10 mouse cellular contexts compared by ENCODE assay signal in the genomic region with DNA sequence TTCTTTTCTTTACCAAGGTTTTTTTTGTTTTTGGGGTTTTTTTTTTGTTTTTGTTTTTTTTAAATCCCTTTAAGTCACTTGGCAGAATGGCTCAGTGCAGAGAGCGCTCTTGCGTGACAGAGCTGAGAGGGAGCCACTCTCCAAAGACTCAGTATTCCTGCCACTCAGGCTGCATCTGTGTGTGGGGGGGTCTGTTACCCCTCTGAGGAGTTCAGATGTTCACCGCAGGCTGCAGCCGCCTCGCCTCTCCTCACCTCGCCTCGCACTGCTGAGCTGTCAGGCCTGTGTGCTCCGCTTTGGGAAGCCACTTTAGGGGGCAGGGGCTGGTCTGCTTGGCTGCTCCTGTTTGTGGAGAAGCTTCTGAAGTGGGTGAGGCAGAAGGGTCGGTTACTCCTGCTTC. TPM values are rescaled to one million over a fixed set of nuclear protein-coding genes. Genes with fewer than 3 reads are reported as not detected.
DNase-seq lines count a peak whose midpoint lies in the region; ATAC-seq lines count a peak whose summit lies in the region.
"Had no signal": no experiment of that assay in that cellular context is flagged by ENCODE, and none has a peak within 500 bp of the region (broad histone marks: within the 10 kb centered on the region; RNA-seq: fewer than 3 reads in every experiment).

A gene (minus strand): TSS at position 186 of the 400 bp plus-strand sequence.

- H3K27ac ChIP-seq in embryonic facial prominence, embryonic 15.5 days (replicated peaks), result peak within 1 kb of the TSS; percentile 44; the same call in 1 of the 2 replicates
- H3K27ac ChIP-seq in midbrain, embryonic 11.5 days (ENCODE audit: low read depth, low read length), result peak within 1 kb of the TSS; percentile 61; the same call in 1 of the 2 replicates

- DNase-seq in layer of hippocampus, adult 18-20 months (ENCODE audit: low spot score in 2 of 2), result no peak
- no peak for DNase-seq in layer of hippocampus, adult 11-12 months (ENCODE audit: low spot score)
- DNase-seq in kidney, postnatal 10 days, result peak; percentile 42
- no peak for DNase-seq in midbrain, embryonic 11.5 days (ENCODE audit: low spot score, missing footprints)
- no peak for DNase-seq in right cerebral cortex, postnatal 36 days (ENCODE audit: low spot score in 2 of 2)
- DNase-seq in heart, adult 9 months (ENCODE audit: low spot score in 2 of 2), result no peak
- no peak for DNase-seq in urinary bladder, postnatal 36 days (ENCODE audit: low spot score in 2 of 2)
- DNase-seq: gastrocnemius, postnatal 14 days had no signal

- no peak within 1 kb of the TSS for H3K9ac ChIP-seq in embryonic facial prominence, embryonic 15.5 days
- no peak within 1 kb of the TSS for H3K9ac ChIP-seq in midbrain, embryonic 11.5 days (ENCODE audit: low read length)

- H3K36me3 ChIP-seq in embryonic facial prominence, embryonic 15.5 days, result no peaks in the 10 kb centered on the region
- H3K36me3 ChIP-seq in midbrain, embryonic 11.5 days (ENCODE audit: control insufficient read depth, insufficient read depth, low read length), result no peaks in the 10 kb centered on the region

- no peak within 1 kb of the TSS for H3K4me3 ChIP-seq in embryonic facial prominence, embryonic 15.5 days (replicated peaks)
- H3K4me3 ChIP-seq in midbrain, embryonic 11.5 days (ENCODE audit: low read depth, low read length), result no peak within 1 kb of the TSS

- H3K27me3 ChIP-seq in embryonic facial prominence, embryonic 15.5 days, result no peaks in the 10 kb centered on the region
- H3K27me3 ChIP-seq in midbrain, embryonic 11.5 days (ENCODE audit: control insufficient read depth, insufficient read depth, low read length), result peaks cover 4% of the 10 kb centered on the region; the same call in 1 of the 2 replicates

- H3K9me3 ChIP-seq in embryonic facial prominence, embryonic 15.5 days (replicated peaks), result no peaks in the 10 kb centered on the region
- H3K9me3 ChIP-seq in midbrain, embryonic 11.5 days (ENCODE audit: control insufficient read depth, low read length), result no peaks in the 10 kb centered on the region

- 42% methylated on average over 9 of the region's 9 CpGs for WGBS in embryonic facial prominence, embryonic 15.5 days
- 8% methylated on average over 9 of the region's 9 CpGs for WGBS in midbrain, embryonic 11.5 days

- H3K4me1 ChIP-seq in embryonic facial prominence, embryonic 15.5 days, result peaks cover 49% of the 10 kb centered on the region
- peaks cover 49% of the 10 kb centered on the region for H3K4me1 ChIP-seq in midbrain, embryonic 11.5 days (ENCODE audit: control insufficient read depth, insufficient read depth, low read length)

- ATAC-seq in embryonic facial prominence, embryonic 15.5 days (ENCODE audit: insufficient number of reproducible peaks, low FRiP score, low TSS enrichment, low read depth), result no peak
- ATAC-seq in midbrain, embryonic 11.5 days (ENCODE audit: low FRiP score), result 0 out of 2 replicates have a peak, but pooled peaks have one; percentile 34

- no peak within 1 kb of the TSS for H3K4me2 ChIP-seq in embryonic facial prominence, embryonic 15.5 days (replicated peaks)
- no peak within 1 kb of the TSS for H3K4me2 ChIP-seq in midbrain, embryonic 11.5 days

RNA-seq across cellular contexts. Expression of the gene that starts here (rescaled TPM):
- total RNA-seq in layer of hippocampus, adult 18-20 months (2021), result 10 to 100 TPM; 21.6 to 22.0 TPM
- polyA plus RNA-seq in embryonic facial prominence, embryonic 15.5 days (2015; fragmentation: Nextera tagmentation; extraction: Ambion mirVana), result 13.5 and 19.2 TPM in 2 replicates
- 7.5 and 8.2 TPM in 2 replicates for polyA plus RNA-seq in midbrain, embryonic 11.5 days (2014; fragmentation: Nextera tagmentation; extraction: Ambion mirVana)
- total RNA-seq: common myeloid progenitor, adult 5-6 weeks had no signal
